Mouse (Mus musculus) brain, embryonic 14.5 days (tissue): ENCODE data around the gene Cntnap3. TPM values are rescaled to one million over a fixed set of nuclear protein-coding genes. Genes with fewer than 3 reads are reported as not detected.

Experiments
- DNase-seq: peaks from one replicate; pipeline ENCODE4 v3.0.0-alpha.2; 2011; ENCODE audit warnings: low read depth
- CTCF ChIP-seq: fragments of 200-500 bp; IDR thresholded peaks from 2 replicates; pipeline ENCODE4 v1.5.1; 2012; ENCODE audit warnings: inconsistent platforms, mild to moderate bottlenecking, moderate library complexity, borderline replicate concordance; ENCODE audit not compliant: insufficient read depth, insufficient read length; ENCODE audit errors: extremely low read depth
- POLR2A ChIP-seq: fragments of 200-500 bp; IDR thresholded peaks from 2 replicates; pipeline ENCODE4 v1.6.1; 2012; ENCODE audit warnings: mild to moderate bottlenecking, inconsistent platforms, borderline replicate concordance; ENCODE audit not compliant: poor library complexity, insufficient read depth, insufficient read length, severe bottlenecking; ENCODE audit errors: extremely low read depth
- polyA plus RNA-seq: library from polyadenylated mRNA; depleted of rRNA; stranded (reverse); fragments of >200 nt; gene quantifications from 2 replicates; pipeline ENCODE4 v1.2.3, GENCODE M21; 2012; rRNA removed

Cntnap3 gene
- polyA plus RNA-seq = 1.5 and 1.9 TPM in 2 replicates

- peak; percentile 82 for DNase-seq
- peak; percentile 56 for TF ChIP-seq CTCF
- no peak for TF ChIP-seq POLR2A
Measured at GRCm38 (mm10) chr13:64903585-64904208, at the start of gene Cntnap3. TSS of gene Cntnap3 (minus strand) at chr13:64903955.

- no peak for DNase-seq
- TF ChIP-seq POLR2A = no peak
- no peak for TF ChIP-seq CTCF
Measured at GRCm38 (mm10) chr13:64917191-64917590, 13.4 kb upstream of the Cntnap3 start, which contains the start of gene Spata31. TSS of gene Spata31 (plus strand) at chr13:64917406.

- DNase-seq = peak; percentile 57
- TF ChIP-seq POLR2A (no peak), CTCF (no peak)
Measured at GRCm38 (mm10) chr13:64903132-64903531, 623 bp downstream of the Cntnap3 start.

GRCm38 (mm10) chr13:64865397-64865796, 38.4 kb downstream of the Cntnap3 start:
- TF ChIP-seq CTCF (no peak), POLR2A (no peak)
- DNase-seq = no peak

GRCm38 (mm10) chr13:64824856-64825255, 78.9 kb downstream of the Cntnap3 start:
- peak; percentile 18 for DNase-seq

GRCm38 (mm10) chr13:64745383-64745782, 158.4 kb downstream of the Cntnap3 start:
- DNase-seq = peak; percentile 52
- TF ChIP-seq CTCF = no peak
- no peak for TF ChIP-seq POLR2A

GRCm38 (mm10) chr13:64732244-64732643, 171.5 kb downstream of the Cntnap3 start:
- no peak for DNase-seq
- TF ChIP-seq CTCF (no peak), POLR2A (no peak)

- TF ChIP-seq CTCF = no peak
Measured at GRCm38 (mm10) chr13:64716791-64717190, 187.0 kb downstream of the Cntnap3 start.

GRCm38 (mm10) chr13:64692463-64692862, 211.3 kb downstream of the Cntnap3 start:
- DNase-seq = no peak
- TF ChIP-seq CTCF (no peak), POLR2A (no peak)

More at GRCm38 (mm10) chr13:64716791-64717190, 187.0 kb downstream of the Cntnap3 start:
- DNase-seq = no peak

Other genes with a start within 250 kb of the Cntnap3 start
- gene Spata31, start 13.5 kb upstream of the Cntnap3 start, polyA plus RNA-seq = not detected in 2 replicates
- not detected in 2 replicates for gene Spata31d1c, start 129.1 kb upstream of the Cntnap3 start, polyA plus RNA-seq
- gene Prss47, start 148.8 kb upstream of the Cntnap3 start, polyA plus RNA-seq = not detected in 2 replicates
- gene Mfsd14b, start 209.0 kb upstream of the Cntnap3 start, polyA plus RNA-seq = 21.6 and 22.8 TPM in 2 replicates
- gene Olfr465-ps1, start 234.1 kb upstream of the Cntnap3 start, polyA plus RNA-seq = not detected in 2 replicates
- gene Olfr466, start 246.3 kb upstream of the Cntnap3 start, polyA plus RNA-seq = not detected in 2 replicates